Mouse (Mus musculus) embryonic fibroblast, embryonic 13.5 days (primary cell): ENCODE measurements around the gene Fbxo47. TPM values are rescaled to one million over a fixed set of nuclear protein-coding genes. Genes with fewer than 3 reads are reported as not detected.

ENCODE experiments used
- H3K27ac ChIP-seq: 2 replicates; pipeline ENCODE4 v1.5.1; 2012; ENCODE audit warnings: low read length, control low read depth, inconsistent platforms; ENCODE audit not compliant: insufficient read depth
- H3K4me1 ChIP-seq: 2 replicates; pipeline ENCODE4 v1.6.1; 2011; ENCODE audit warnings: low read length; ENCODE audit not compliant: control insufficient read depth, insufficient read depth
- H3K4me3 ChIP-seq: 2 replicates; pipeline ENCODE4 v1.5.1; 2011; ENCODE audit warnings: mild to moderate bottlenecking, control low read depth, low read length; ENCODE audit not compliant: insufficient read depth
- CTCF ChIP-seq: IDR thresholded peaks from 2 replicates; pipeline ENCODE4 v1.5.1; 2011; ENCODE audit warnings: mild to moderate bottlenecking, control low read depth, low read length, moderate library complexity, borderline replicate concordance; ENCODE audit not compliant: insufficient read depth
- POLR2A ChIP-seq: IDR thresholded peaks from 2 replicates; pipeline ENCODE4 v1.6.1; 2011; ENCODE audit warnings: low read depth, mild to moderate bottlenecking, control low read depth, low read length, moderate library complexity
- polyA plus RNA-seq: library from polyadenylated mRNA; stranded (reverse); fragments of >200 nt; gene quantifications from 2 replicates; pipeline ENCODE4 v1.2.4, GENCODE M21; 2011; ENCODE audit warnings: low read depth; ENCODE audit not compliant: missing spikeins, insufficient read length

Fbxo47 gene
- 0.53 and 1.4 TPM in 2 replicates for polyA plus RNA-seq

DNA sequence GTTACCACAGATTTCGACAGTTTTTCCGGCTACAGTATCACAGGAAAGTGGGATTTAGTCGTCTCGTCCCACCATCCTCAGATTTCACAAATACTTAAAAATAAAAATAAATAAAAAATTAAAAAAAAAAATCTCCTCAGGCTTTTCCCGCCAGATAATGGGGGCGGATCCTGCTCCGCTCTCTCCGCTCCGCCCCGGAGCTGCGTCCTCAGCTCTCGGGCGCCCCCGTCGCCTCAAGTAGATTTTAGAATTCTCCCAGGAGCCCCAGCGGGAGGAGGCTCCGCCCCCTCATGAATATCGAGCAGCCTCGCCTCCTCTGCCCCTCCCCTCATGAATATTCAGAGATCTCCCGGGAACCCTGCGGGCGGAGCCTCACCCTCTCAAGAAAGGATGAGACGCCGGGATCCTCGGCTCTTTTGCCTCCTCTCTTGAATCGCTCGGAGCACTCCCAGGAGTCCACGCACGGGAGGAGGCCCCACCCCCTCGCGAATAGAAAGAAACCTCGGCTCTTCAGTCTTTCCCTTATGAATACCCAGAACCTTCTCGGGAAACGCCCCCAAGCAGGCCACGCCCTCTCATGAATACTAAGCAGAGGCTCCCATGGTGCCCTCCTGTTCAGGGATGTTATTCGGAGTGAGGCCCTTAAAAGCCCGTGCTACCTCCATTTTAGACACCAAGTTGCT is at the start of gene Fbxo47:
Gene Fbxo47 (minus strand): TSS at position 237 of the 683 bp plus-strand sequence.
- TF ChIP-seq POLR2A, result peak; percentile 83
- TF ChIP-seq CTCF, result no peak
- Histone ChIP-seq H3K4me1 (no peaks in the 10 kb centered on the region), H3K4me3 (peak within 1 kb of the TSS; percentile 74), H3K27ac (peak within 1 kb of the TSS; percentile 83)

DNA sequence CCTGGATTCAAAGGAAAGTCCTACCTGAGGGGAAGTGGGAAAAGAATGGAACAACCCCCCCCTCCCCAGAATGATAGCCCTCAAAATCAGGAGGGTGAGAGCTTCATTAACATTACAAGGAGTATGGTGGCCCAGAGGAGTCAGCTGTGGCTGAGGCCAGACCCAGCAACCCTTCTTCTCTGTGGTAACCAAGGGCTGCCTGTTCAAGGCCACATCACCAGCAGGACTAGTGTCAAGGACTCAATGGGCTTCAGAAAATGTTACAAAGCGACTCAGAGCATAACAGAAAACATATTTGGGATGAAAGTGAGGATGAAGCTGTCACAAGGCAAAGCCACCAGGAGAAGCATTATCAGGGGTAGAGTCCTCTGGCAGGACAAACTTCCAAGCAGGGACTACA is 49.6 kb upstream of the Fbxo47 start:
- H3K4me3 ChIP-seq, result no peak overlapping the region
- TF ChIP-seq CTCF, result no peak
- no peak for TF ChIP-seq POLR2A
- peaks cover 5% of the 10 kb centered on the region; the same call in 1 of the 2 replicates for H3K4me1 ChIP-seq
- no peak overlapping the region for H3K27ac ChIP-seq

DNA sequence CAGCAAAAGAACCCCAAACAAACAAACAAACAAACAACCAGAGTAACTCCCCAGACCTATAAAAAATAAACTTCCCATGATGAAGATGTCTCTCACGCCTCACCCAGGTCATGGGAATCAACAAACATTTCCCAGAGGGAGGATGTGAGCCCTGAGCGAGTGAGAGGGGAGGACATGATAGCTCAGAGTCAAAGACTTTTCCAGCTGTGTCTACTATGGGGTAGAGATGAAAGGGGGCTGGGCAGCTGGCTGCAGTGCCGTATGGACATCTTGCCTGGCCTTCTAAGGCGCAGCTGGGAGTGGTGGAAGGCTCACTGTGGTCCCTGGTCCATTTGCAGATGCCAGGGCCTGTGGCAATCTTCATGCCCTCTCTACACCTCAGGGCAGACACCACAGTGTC is 45.0 kb upstream of the Fbxo47 start:
- Histone ChIP-seq H3K4me3 (no peak overlapping the region), H3K4me1 (no peaks in the 10 kb centered on the region), H3K27ac (no peak overlapping the region)
- TF ChIP-seq POLR2A, result no peak
- no peak for TF ChIP-seq CTCF

DNA sequence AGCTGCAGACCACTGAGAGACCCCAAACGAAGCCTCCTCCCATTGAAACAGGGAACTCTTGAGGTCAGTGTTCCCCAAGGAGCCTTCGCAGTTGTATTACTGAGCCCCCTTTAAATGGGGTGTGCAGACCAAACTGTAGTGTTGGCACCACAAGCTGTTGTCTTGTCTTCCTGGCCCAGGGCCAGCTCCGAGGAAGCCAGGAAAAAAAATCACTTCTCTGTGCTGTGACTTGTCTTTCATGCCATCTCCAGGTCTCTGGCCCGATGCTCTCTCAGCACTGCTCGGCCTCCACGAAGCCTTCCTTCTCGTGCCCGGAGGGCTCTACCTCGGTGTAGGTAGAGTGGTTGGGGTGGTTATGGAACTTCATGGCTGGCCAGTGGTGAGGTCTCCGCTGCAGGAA is 40.3 kb upstream of the Fbxo47 start:
- Histone ChIP-seq H3K4me1 (no peaks in the 10 kb centered on the region), H3K4me3 (no peak overlapping the region), H3K27ac (no peak overlapping the region)
- TF ChIP-seq CTCF (no peak), POLR2A (no peak)

DNA sequence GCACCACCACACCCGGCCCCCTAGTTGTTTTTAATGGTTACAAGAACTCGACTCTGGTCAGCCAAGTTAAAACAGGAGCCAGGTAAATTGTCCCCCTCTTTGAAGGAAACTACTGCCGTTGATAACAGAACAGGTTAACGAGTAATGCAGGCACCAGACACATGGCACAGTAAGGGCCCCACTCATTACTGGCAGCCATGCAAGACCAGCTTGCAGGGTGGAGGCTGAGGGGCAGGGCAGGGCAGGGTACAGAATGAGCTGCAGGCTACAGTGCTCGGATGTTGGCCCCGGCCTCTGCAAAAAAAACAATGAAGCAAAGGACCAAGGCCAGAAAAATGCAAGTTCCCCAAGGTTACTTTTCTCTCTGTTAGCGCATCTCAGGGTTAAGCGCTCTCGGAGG is 39.7 kb upstream of the Fbxo47 start:
- Histone ChIP-seq H3K4me1 (no peaks in the 10 kb centered on the region), H3K27ac (no peak overlapping the region), H3K4me3 (no peak overlapping the region)
- no peak for TF ChIP-seq POLR2A
- no peak for TF ChIP-seq CTCF

DNA sequence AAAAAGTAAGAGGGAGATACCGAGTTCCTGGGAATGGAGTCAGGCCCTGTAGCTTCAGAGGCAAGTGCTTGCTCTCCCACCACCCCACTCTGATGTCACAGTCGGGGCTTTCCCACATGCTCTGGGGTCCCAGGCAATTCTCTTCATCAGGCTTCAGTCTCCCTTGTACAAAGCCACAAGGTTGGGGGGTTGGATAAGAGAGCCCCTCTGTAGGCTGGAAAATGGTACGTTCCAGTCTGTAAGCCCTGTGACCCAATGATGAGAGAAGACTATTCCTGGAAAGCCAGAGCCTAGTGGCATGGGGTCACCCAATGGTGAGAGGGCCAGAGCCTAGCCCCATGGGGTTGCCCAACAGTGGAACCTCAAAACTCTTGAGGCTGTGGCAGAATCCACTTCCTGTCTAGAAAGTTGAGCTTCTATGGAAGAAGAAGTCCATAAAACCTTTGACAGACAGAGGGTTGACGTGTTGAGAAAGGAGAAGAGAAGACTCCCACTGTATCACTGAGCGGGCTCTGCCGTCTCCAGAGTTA is 32.1 kb upstream of the Fbxo47 start:
- Histone ChIP-seq H3K4me1 (no peaks in the 10 kb centered on the region), H3K4me3 (no peak overlapping the region), H3K27ac (no peak overlapping the region)
- no peak for TF ChIP-seq CTCF
- TF ChIP-seq POLR2A, result no peak

DNA sequence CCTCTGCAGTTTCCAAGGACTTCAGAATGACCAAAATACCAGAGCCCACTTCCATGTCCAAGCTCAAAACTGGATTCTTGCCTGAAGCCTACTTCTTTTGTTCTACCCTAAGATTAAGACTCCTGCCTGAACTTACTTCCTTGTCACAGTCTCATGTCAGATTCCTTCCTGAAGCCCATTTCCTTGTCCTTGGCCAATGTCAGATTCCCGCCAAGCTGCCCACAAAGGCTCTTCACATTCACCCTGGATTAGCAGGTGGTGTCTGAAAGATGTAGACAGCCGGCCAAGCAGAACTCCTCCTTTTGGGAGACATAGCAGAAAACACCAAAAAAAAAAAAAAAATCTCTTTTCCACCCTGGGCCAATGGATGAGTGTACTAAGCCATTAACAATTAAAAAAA is 31.5 kb upstream of the Fbxo47 start:
- no peak overlapping the region for H3K4me3 ChIP-seq
- no peaks in the 10 kb centered on the region for H3K4me1 ChIP-seq
- H3K27ac ChIP-seq, result no peak overlapping the region
- TF ChIP-seq CTCF, result no peak
- no peak for TF ChIP-seq POLR2A

DNA sequence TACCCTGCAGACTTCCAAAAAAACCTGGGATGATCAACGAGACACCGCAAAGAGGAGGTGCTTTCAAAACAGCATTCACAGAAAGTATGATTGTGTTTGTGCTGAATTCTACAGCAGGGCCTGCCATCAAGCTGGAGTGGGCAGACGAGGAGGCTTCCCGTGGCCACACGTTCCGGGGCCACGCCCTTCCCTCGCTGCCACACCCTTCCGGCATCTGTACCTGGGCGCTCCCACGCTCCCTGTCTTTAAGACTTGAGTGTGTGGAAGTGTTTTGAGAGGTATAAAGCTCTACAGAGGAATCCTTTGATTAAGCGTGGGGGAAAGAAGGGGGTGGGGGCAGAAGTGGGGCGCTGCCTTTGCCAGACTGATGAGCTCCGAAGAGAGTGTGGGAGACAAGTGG is 29.2 kb upstream of the Fbxo47 start:
- H3K4me3 ChIP-seq, result no peak overlapping the region
- no peak overlapping the region for H3K27ac ChIP-seq
- no peaks in the 10 kb centered on the region for H3K4me1 ChIP-seq
- TF ChIP-seq POLR2A (no peak), CTCF (no peak)

DNA sequence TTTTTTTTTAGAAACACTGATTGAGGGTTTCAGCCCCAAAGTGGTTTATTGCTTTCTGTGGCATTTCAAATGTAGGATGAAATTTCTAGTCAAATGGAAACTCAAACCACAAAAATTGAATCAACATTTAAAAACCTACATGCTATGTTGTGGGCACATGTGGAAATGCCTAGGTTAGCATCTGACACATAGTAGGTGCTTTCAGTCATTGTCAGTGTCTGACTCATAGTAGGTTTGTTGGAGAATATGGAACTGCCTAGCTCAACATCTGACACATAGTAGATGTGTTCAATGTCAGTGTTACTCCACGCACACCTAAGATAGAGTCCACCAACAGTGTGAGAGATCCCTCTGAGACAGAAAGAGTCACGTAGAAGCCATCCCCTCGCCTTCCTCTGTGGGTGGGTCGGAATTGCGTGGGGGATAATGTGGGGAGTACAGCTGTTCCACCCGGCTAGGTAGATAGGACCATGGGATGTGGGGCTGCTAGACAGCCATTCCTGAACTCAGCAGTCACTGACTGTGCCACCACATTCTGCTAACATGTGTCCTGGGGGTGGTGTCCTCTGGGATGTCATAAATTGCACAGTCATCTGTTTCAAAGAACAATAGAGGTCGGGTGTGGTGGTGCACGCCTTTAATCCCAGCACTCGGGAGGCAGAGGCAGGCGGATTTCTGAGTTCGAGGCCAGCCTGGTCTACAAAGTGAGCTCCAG is 24.8 kb upstream of the Fbxo47 start:
- TF ChIP-seq CTCF (no peak), POLR2A (no peak)
- no peaks in the 10 kb centered on the region for H3K4me1 ChIP-seq
- no peak overlapping the region for H3K27ac ChIP-seq
- no peak overlapping the region for H3K4me3 ChIP-seq

DNA sequence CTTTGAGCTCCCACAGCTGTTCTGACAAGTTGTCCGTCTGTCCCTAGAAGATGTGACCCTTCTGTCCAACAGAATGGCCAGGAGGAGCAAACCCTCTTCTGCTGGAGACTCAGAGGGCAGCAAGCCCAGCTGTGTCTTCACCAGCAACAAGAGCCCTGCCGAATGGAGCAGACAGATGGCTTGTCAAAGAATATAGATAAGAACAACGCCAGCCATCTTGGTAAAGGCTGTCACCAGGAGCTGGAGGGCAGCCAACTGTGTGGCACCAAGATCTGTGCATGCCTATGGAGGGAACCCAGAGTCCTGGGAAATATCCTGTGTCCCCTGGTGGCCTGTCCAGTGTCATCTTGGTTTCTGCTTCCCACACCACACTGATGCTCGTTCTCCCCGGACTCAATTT is 24.0 kb upstream of the Fbxo47 start:
- Histone ChIP-seq H3K27ac (no peak overlapping the region), H3K4me1 (no peaks in the 10 kb centered on the region), H3K4me3 (no peak overlapping the region)
- no peak for TF ChIP-seq POLR2A
- no peak for TF ChIP-seq CTCF
